Mouse (Mus musculus): ENCODE data around the gene Gabpb2. TPM values are rescaled to one million over a fixed set of nuclear protein-coding genes. Genes with fewer than 3 reads are reported as not detected.
A peak's percentile ranks its signal among the peaks of the same experiment; 100 is the strongest.

Gabpb2 gene
- total and polyA plus RNA-seq, 2 experiments, result 6.1 to 13.7 TPM

DNA sequence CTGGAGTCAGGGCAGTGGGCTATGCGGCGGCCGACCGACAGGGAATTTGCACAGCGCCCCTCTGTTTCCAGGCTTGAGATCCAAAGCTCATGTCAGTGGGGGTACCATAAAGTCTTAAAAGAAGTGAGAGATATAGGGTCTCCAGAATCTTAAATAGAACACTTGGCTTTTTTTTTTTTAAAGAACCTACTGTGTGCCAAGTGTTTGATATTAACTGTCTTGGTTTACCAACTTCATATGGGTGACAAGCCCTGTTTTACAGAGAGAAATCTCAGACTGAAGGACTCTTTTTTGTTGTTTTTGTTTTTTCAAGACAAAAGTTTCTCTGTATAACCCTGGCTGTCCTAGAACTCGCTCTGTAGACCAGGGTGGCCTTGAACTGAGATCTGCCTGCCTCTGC, 76.9 kb downstream of the Gabpb2 start:
- no peaks in the 10 kb centered on the region for H3K79me2 ChIP-seq (ENCODE audit: control insufficient read depth, insufficient read depth, low read length)
- no peaks in the 10 kb centered on the region for H3K27me3 ChIP-seq (ENCODE audit: control insufficient read depth, insufficient read depth, low read length)
- H3K9ac ChIP-seq (ENCODE audit: low read depth, low read length), result no peak overlapping the region
- WGBS, result 96% methylated on average over 6 of the region's 6 CpGs
- DNase-seq (ENCODE audit: extremely low read depth, low read depth, low spot score), result no peak
- no peak overlapping the region for H3K4me3 ChIP-seq (ENCODE audit: insufficient read depth, low read depth, low read length)
- TF ChIP-seq POLR2A (IDR thresholded peaks at IDR 0.05; ENCODE audit: extremely low read depth, insufficient read depth, low read length) (no peak), CTCF (IDR thresholded peaks at IDR 0.05; ENCODE audit: low read depth, low read length) (no peak)
- H3K36me3 ChIP-seq (ENCODE audit: control insufficient read depth, insufficient read depth, low read length), result no peaks in the 10 kb centered on the region
- H3K27ac ChIP-seq (replicated peaks; ENCODE audit: insufficient read depth, low read depth, low read length), result peak overlapping the region; percentile 17; the same call in 1 of the 2 replicates
- H3K4me1 ChIP-seq (ENCODE audit: control insufficient read depth, insufficient read depth, low read length), result peaks cover 6% of the 10 kb centered on the region; the same call in 1 of the 2 replicates

DNA sequence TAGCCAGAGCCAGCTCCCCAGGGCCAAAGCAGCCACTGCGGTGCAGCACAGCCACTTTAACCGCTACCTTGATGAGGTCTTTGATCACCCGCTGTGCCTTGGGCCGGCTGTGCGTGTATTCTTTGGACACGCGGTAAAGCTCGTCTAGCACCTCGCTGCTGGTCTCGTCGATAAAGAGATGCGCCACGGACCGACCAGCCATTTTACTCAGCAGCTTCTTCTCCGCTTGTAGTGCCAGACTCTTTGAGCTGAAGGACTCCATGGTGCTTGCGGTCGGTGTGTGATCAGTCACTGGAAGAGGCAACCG, 77.5 kb downstream of the Gabpb2 start:
- H3K79me2 ChIP-seq (ENCODE audit: control insufficient read depth, insufficient read depth, low read length), result no peaks in the 10 kb centered on the region; the same call in 1 of the 2 replicates
- H3K9ac ChIP-seq (ENCODE audit: low read depth, low read length), result no peak overlapping the region
- H3K36me3 ChIP-seq (ENCODE audit: control insufficient read depth, insufficient read depth, low read length), result no peaks in the 10 kb centered on the region
- peak overlapping the region; percentile 0; the same call in 1 of the 2 replicates for H3K4me3 ChIP-seq (ENCODE audit: insufficient read depth, low read depth, low read length)
- peaks cover 10% of the 10 kb centered on the region; the same call in 1 of the 2 replicates for H3K4me1 ChIP-seq (ENCODE audit: control insufficient read depth, insufficient read depth, low read length)
- peak overlapping the region; percentile 17 for H3K27ac ChIP-seq (replicated peaks; ENCODE audit: insufficient read depth, low read depth, low read length)
- H3K27me3 ChIP-seq (ENCODE audit: control insufficient read depth, insufficient read depth, low read length), result no peaks in the 10 kb centered on the region
- WGBS, result 54% methylated on average over 18 of the region's 18 CpGs
- DNase-seq (ENCODE audit: extremely low read depth, low read depth, low spot score), result no peak
- TF ChIP-seq CTCF (IDR thresholded peaks at IDR 0.05; ENCODE audit: low read depth, low read length), result no peak
- no peak for TF ChIP-seq POLR2A (IDR thresholded peaks at IDR 0.05; ENCODE audit: extremely low read depth, insufficient read depth, low read length)

DNA sequence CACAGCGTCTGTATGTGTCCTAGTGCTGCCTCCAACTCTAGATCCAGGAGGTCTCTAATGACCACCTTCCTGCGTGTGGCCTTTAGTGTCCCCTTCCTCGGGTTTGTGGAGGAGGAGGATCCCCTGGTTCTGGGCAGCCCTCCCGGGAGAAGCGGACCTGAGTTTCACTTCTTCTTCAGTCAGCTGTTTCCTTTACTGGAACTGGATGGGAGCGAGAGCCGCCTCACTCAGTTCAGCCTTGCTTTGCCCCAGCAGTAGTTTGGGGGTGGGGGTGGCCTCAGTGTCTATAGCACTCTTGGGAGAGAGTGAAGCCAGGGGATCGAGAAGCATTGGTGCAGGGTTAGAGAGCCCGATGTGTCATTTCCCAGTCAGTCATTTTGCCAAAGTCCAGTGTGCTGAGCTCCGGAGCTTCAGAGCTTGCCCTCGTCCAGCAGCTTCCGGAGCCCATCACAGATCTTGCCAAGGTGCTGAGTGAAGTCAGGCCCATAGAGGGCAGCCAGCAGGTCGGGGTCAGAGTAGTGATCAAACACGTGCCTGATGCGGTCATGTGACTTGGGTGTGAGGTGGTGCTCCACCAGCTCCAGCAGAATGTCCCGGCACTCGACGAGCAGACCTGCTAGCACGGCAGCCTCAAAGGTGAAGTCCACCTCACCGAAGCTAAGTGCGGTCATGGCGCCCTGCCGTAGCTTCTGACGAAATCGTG, 78.0 kb downstream of the Gabpb2 start:
- Histone ChIP-seq H3K4me3 (ENCODE audit: insufficient read depth, low read depth, low read length) (peak overlapping the region; percentile 0), H3K9ac (ENCODE audit: low read depth, low read length) (peak overlapping the region; percentile 51)
- WGBS, result 42% methylated on average over 25 of the region's 25 CpGs

GRCm38 (mm10) chr3:95136336-95136735, 81.4 kb downstream of the Gabpb2 start:
- Histone ChIP-seq H3K9ac (ENCODE audit: low read depth, low read length) (no peak overlapping the region), H3K27ac (replicated peaks; ENCODE audit: insufficient read depth, low read depth, low read length) (no peak overlapping the region)
- 93% methylated on average over 3 of the region's 3 CpGs for WGBS

More for the DNA sequence above, 78.0 kb downstream of the Gabpb2 start:
- DNase-seq (ENCODE audit: extremely low read depth, low read depth, low spot score), result peak; percentile 99
- Histone ChIP-seq H3K27ac (replicated peaks; ENCODE audit: insufficient read depth, low read depth, low read length) (peak overlapping the region; percentile 68), H3K4me1 (ENCODE audit: control insufficient read depth, insufficient read depth, low read length) (peaks cover 10% of the 10 kb centered on the region; the same call in 1 of the 2 replicates), H3K79me2 (ENCODE audit: control insufficient read depth, insufficient read depth, low read length) (no peaks in the 10 kb centered on the region; the same call in 1 of the 2 replicates), H3K27me3 (ENCODE audit: control insufficient read depth, insufficient read depth, low read length) (no peaks in the 10 kb centered on the region), H3K36me3 (ENCODE audit: control insufficient read depth, insufficient read depth, low read length) (no peaks in the 10 kb centered on the region)
- TF ChIP-seq POLR2A (IDR thresholded peaks at IDR 0.05; ENCODE audit: extremely low read depth, insufficient read depth, low read length), result no peak
- no peak for TF ChIP-seq CTCF (IDR thresholded peaks at IDR 0.05; ENCODE audit: low read depth, low read length)

GRCm38 (mm10) chr3:95135433-95136052, 82.2 kb downstream of the Gabpb2 start:
- WGBS, result 56% methylated on average over 7 of the region's 7 CpGs
- TF ChIP-seq POLR2A (IDR thresholded peaks at IDR 0.05; ENCODE audit: extremely low read depth, insufficient read depth, low read length) (no peak), CTCF (IDR thresholded peaks at IDR 0.05; ENCODE audit: low read depth, low read length) (no peak)
- Histone ChIP-seq H3K27me3 (ENCODE audit: control insufficient read depth, insufficient read depth, low read length) (no peaks in the 10 kb centered on the region), H3K9ac (ENCODE audit: low read depth, low read length) (no peak overlapping the region), H3K4me1 (ENCODE audit: control insufficient read depth, insufficient read depth, low read length) (peaks cover 14% of the 10 kb centered on the region; the same call in 1 of the 2 replicates), H3K4me3 (ENCODE audit: insufficient read depth, low read depth, low read length) (peak overlapping the region; percentile 23; the same call in 1 of the 2 replicates), H3K27ac (replicated peaks; ENCODE audit: insufficient read depth, low read depth, low read length) (peak overlapping the region; percentile 27; the same call in 1 of the 2 replicates), H3K36me3 (ENCODE audit: control insufficient read depth, insufficient read depth, low read length) (peaks cover 1% of the 10 kb centered on the region; the same call in 1 of the 2 replicates), H3K79me2 (ENCODE audit: control insufficient read depth, insufficient read depth, low read length) (no peaks in the 10 kb centered on the region; the same call in 1 of the 2 replicates)
- peak; percentile 32 for DNase-seq (ENCODE audit: extremely low read depth, low read depth, low spot score)

More at GRCm38 (mm10) chr3:95136336-95136735, 81.4 kb downstream of the Gabpb2 start:
- H3K36me3 ChIP-seq (ENCODE audit: control insufficient read depth, insufficient read depth, low read length), result peaks cover 1% of the 10 kb centered on the region; the same call in 1 of the 2 replicates
- peaks cover 14% of the 10 kb centered on the region; the same call in 1 of the 2 replicates for H3K4me1 ChIP-seq (ENCODE audit: control insufficient read depth, insufficient read depth, low read length)
- no peak for DNase-seq (ENCODE audit: extremely low read depth, low read depth, low spot score)
- H3K79me2 ChIP-seq (ENCODE audit: control insufficient read depth, insufficient read depth, low read length), result no peaks in the 10 kb centered on the region; the same call in 1 of the 2 replicates
- H3K27me3 ChIP-seq (ENCODE audit: control insufficient read depth, insufficient read depth, low read length), result no peaks in the 10 kb centered on the region
- H3K4me3 ChIP-seq (ENCODE audit: insufficient read depth, low read depth, low read length), result no peak overlapping the region
- TF ChIP-seq CTCF (IDR thresholded peaks at IDR 0.05; ENCODE audit: low read depth, low read length) (no peak), POLR2A (IDR thresholded peaks at IDR 0.05; ENCODE audit: extremely low read depth, insufficient read depth, low read length) (no peak)

Data from liver, adult 2 months (tissue).